Mouse (Mus musculus) kidney, adult 2 months (tissue): ENCODE data around the gene Cdhr4.

Source experiments
- CTCF ChIP-seq: fragments of 200-500 bp; conservative IDR thresholded peaks from 2 replicates; pipeline ENCODE4 v1.5.1; 2011; ENCODE audit warnings: low read depth, mild to moderate bottlenecking, control low read depth, low read length, moderate library complexity, mixed read lengths; ENCODE audit not compliant: insufficient read depth, insufficient read length
- POLR2A ChIP-seq: fragments of 200-500 bp; IDR thresholded peaks from one replicate; pipeline ENCODE4 v1.6.1; 2011; ENCODE audit warnings: low read depth, low read length, control low read depth

DNA sequence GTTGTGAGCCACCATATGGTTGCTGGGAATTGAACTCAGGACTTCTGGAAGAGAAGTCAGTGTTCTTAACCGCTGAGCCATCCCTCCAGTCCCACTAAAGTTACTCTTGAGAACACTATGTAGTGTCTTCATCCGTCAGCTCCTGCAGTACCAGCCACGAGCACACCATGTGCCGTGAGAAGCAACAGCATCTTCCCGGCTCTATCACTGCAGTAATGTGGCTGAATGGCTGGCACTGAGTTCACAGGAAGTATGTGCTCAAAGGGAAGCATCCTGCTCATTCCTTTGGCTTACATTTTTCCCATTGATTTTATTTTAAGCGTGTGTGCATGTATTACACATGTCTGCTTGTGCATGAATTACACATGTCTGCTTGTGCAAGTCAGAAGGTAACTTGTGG is 24.9 kb upstream of the Cdhr4 start:
- no peak for TF ChIP-seq CTCF
- TF ChIP-seq POLR2A = no peak
